Mouse (Mus musculus) liver, postnatal 0 days (tissue): ENCODE measurements at regions not wholly inside any gene's neighbourhood (a gene's known extent, or its start where the extent isn't known, plus 50 kb on each side); places are given as distances from the start of the nearest gene placed in this dataset.

ENCODE experiments used
- ATAC-seq: fragments of 200-750 bp; cut with Nextera tagmentation; 2 replicates; pipeline ENCODE4 v1.8.0; 2017; ENCODE audit warnings: mild to moderate bottlenecking, moderate library complexity
- DNase-seq: peaks from one replicate; pipeline ENCODE4 v3.0.0-alpha.2; 2016
- H3K27ac ChIP-seq: fragments of 300-500 bp; sonication (generic); 2 replicates; pipeline ENCODE4 v1.5.1; 2014; ENCODE audit warnings: antibody characterized with exemption, moderate library complexity, mild to moderate bottlenecking, low read depth
- H3K27me3 ChIP-seq: fragments of 300-500 bp; sonication (generic); 2 replicates; pipeline ENCODE4 v1.6.1; 2014; ENCODE audit warnings: low read length, control low read depth, mixed read lengths; ENCODE audit not compliant: insufficient read depth
- H3K36me3 ChIP-seq: fragments of 300-500 bp; sonication (generic); replicated peaks from 2 replicates; pipeline ENCODE4 v1.6.1; 2014; ENCODE audit warnings: mild to moderate bottlenecking, control low read depth, low read length, moderate library complexity, mixed read lengths; ENCODE audit not compliant: insufficient read depth
- H3K4me1 ChIP-seq: fragments of 300-500 bp; sonication (generic); 2 replicates; pipeline ENCODE4 v1.6.1; 2014; ENCODE audit warnings: antibody characterized with exemption, mild to moderate bottlenecking, control low read depth; ENCODE audit not compliant: insufficient read depth
- H3K4me2 ChIP-seq: fragments of 300-500 bp; sonication (generic); 2 replicates; pipeline ENCODE4 v1.6.1; 2014; ENCODE audit warnings: low read depth, mild to moderate bottlenecking, low read length, moderate library complexity, mixed read lengths
- H3K4me3 ChIP-seq: fragments of 300-500 bp; sonication (generic); 2 replicates; pipeline ENCODE4 v1.5.1; 2014; ENCODE audit warnings: low read depth, low read length
- H3K9ac ChIP-seq: fragments of 300-500 bp; sonication (generic); replicated peaks from 2 replicates; pipeline ENCODE4 v1.6.1; 2014; ENCODE audit warnings: mild to moderate bottlenecking, moderate library complexity
- H3K9me3 ChIP-seq: fragments of 300-500 bp; sonication (generic); 2 replicates; pipeline ENCODE4 v1.6.1; 2016; ENCODE audit warnings: mild to moderate bottlenecking, control low read depth, low read length, mixed read lengths
- CTCF ChIP-seq: sonication (generic); IDR thresholded peaks from 2 replicates; pipeline ENCODE4 v1.5.1; 2016; ENCODE audit warnings: antibody characterized with exemption, low read depth
- EP300 ChIP-seq: IDR thresholded peaks from 2 replicates; pipeline ENCODE4 v1.6.1; 2016; ENCODE audit warnings: antibody characterized with exemption, low read depth, mild to moderate bottlenecking
- WGBS: fragments of 180-500 bp; shearing (Covaris S2); extraction: QIAGEN DNeasy Blood & Tissue Kit; methylation state at CpG from one replicate; pipeline ENCODE4 v1.1.7; 2014; ENCODE audit not compliant: insufficient replicate concordance; 5-methylcytosine and 5-hydroxymethylcytosine counted together

DNA sequence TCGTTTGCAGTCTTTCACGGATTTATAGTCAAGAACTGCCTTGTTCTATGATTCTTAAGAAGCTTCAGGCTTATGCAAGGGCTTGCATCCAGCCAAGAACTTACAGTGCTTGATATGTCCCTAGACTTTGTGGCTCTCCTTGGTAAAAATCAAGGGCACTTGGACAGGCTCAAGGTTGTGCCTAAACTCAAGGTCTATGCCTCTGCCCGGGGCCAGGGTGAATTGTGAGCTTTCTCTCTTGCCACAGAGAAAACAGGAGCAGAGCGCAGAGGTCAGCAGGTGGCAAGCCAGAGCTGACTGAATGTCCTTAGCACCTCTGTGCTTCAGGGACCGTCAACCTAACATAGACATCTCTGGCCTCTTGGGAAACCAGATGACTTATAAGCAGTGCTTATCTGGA lies 413.2 kb downstream of the Ate1 start:
- no peaks in the 10 kb centered on the region for H3K4me1 ChIP-seq
- H3K4me2 ChIP-seq: no peak overlapping the region
- H3K4me3 ChIP-seq: no peak overlapping the region
- no peaks in the 10 kb centered on the region for H3K9me3 ChIP-seq
- no peak overlapping the region for H3K27ac ChIP-seq
- no peaks in the 10 kb centered on the region for H3K36me3 ChIP-seq
- H3K27me3 ChIP-seq: no peaks in the 10 kb centered on the region
- no peak for DNase-seq
- TF ChIP-seq CTCF (no peak), EP300 (no peak)
- no peak overlapping the region for H3K9ac ChIP-seq
- ATAC-seq: no peak
- 68% methylated on average over 5 of the region's 5 CpGs for WGBS

DNA sequence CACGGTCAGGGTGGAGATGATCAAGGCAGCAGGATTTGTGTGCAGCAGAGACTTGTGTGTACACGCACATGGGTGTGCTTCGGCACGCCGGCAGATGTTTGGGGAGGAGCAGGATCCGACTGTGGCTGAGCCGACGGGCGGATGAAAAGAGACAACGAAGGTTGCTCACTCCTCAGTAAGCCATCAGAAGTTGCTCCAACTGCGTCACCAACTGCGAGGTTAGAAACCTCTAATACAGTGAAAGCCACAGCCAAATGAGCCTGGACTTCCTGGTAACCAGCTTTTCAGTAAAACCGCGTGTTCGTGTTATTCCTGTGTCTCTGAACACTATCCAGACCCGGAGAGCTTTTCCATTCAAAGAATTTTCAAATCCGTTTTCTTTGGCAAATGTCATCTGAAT lies 411.8 kb downstream of the Ate1 start:
- DNase-seq (no peak), ATAC-seq (no peak)
- no peaks in the 10 kb centered on the region for H3K27me3 ChIP-seq
- H3K9ac ChIP-seq: no peak overlapping the region
- H3K4me2 ChIP-seq: no peak overlapping the region
- H3K4me3 ChIP-seq: no peak overlapping the region
- no peaks in the 10 kb centered on the region for H3K36me3 ChIP-seq
- H3K4me1 ChIP-seq: no peaks in the 10 kb centered on the region
- H3K9me3 ChIP-seq: no peaks in the 10 kb centered on the region
- WGBS: 84% methylated on average over 17 of the region's 17 CpGs
- no peak for TF ChIP-seq EP300
- no peak for TF ChIP-seq CTCF
- no peak overlapping the region for H3K27ac ChIP-seq
